Mouse (Mus musculus): ENCODE results near the gene Arsb. TPM values are rescaled to one million over a fixed set of nuclear protein-coding genes. Genes with fewer than 3 reads are reported as not detected.

The Arsb gene
- polyA plus RNA-seq, 1 experiment from 2014 or later = 11.9 TPM

- no peak overlapping the region for H3K4me2 ChIP-seq
- peaks cover 28% of the 10 kb centered on the region for H3K4me1 ChIP-seq
- 65% methylated on average over 6 of the region's 6 CpGs for WGBS
- no peaks in the 10 kb centered on the region for H3K9me3 ChIP-seq
- no peak overlapping the region for H3K27ac ChIP-seq
- H3K27me3 ChIP-seq = no peaks in the 10 kb centered on the region
- H3K4me3 ChIP-seq = no peak overlapping the region
- no peak for ATAC-seq (ENCODE audit: insufficient number of reproducible peaks, insufficient read depth, low FRiP score, low TSS enrichment, low read depth)
- no peaks in the 10 kb centered on the region for H3K36me3 ChIP-seq
- no peak overlapping the region for H3K9ac ChIP-seq
Measured at GRCm38 (mm10) chr13:93936455-93936854, 165.0 kb downstream of the Arsb start.

- Histone ChIP-seq H3K9me3 (no peaks in the 10 kb centered on the region), H3K36me3 (no peaks in the 10 kb centered on the region), H3K4me3 (no peak overlapping the region), H3K27ac (no peak overlapping the region), H3K27me3 (no peaks in the 10 kb centered on the region), H3K4me1 (peaks cover 28% of the 10 kb centered on the region), H3K9ac (no peak overlapping the region), H3K4me2 (no peak overlapping the region)
- 38% methylated on average over 2 of the region's 2 CpGs for WGBS
- no peak for ATAC-seq (ENCODE audit: insufficient number of reproducible peaks, insufficient read depth, low FRiP score, low TSS enrichment, low read depth)
Measured at GRCm38 (mm10) chr13:93938118-93938517, 166.7 kb downstream of the Arsb start.

GRCm38 (mm10) chr13:93939363-93940127, 168.1 kb downstream of the Arsb start:
- Histone ChIP-seq H3K27ac (peak overlapping the region; percentile 41; the same call in 1 of the 2 replicates), H3K27me3 (no peaks in the 10 kb centered on the region), H3K4me1 (peaks cover 25% of the 10 kb centered on the region), H3K9ac (no peak overlapping the region), H3K4me2 (no peak overlapping the region), H3K36me3 (no peaks in the 10 kb centered on the region), H3K4me3 (no peak overlapping the region), H3K9me3 (no peaks in the 10 kb centered on the region)
- WGBS = 55% methylated on average over 6 of the region's 6 CpGs
- no peak for ATAC-seq (ENCODE audit: insufficient number of reproducible peaks, insufficient read depth, low FRiP score, low TSS enrichment, low read depth)

GRCm38 (mm10) chr13:93940742-93941531, 169.5 kb downstream of the Arsb start:
- Histone ChIP-seq H3K4me1 (peaks cover 22% of the 10 kb centered on the region), H3K4me2 (no peak overlapping the region), H3K27me3 (no peaks in the 10 kb centered on the region), H3K27ac (no peak overlapping the region; the same call in 1 of the 2 replicates), H3K9ac (no peak overlapping the region), H3K9me3 (no peaks in the 10 kb centered on the region), H3K4me3 (no peak overlapping the region), H3K36me3 (no peaks in the 10 kb centered on the region)
- WGBS = 76% methylated on average over 7 of the region's 7 CpGs
- ATAC-seq (ENCODE audit: insufficient number of reproducible peaks, insufficient read depth, low FRiP score, low TSS enrichment, low read depth) = no peak

GRCm38 (mm10) chr13:93950996-93951395, 179.6 kb downstream of the Arsb start:
- no peak for ATAC-seq (ENCODE audit: insufficient number of reproducible peaks, insufficient read depth, low FRiP score, low TSS enrichment, low read depth)
- Histone ChIP-seq H3K9ac (no peak overlapping the region), H3K27ac (no peak overlapping the region), H3K4me3 (no peak overlapping the region), H3K36me3 (no peaks in the 10 kb centered on the region), H3K9me3 (no peaks in the 10 kb centered on the region), H3K27me3 (no peaks in the 10 kb centered on the region), H3K4me1 (peaks cover 7% of the 10 kb centered on the region; the same call in 1 of the 2 replicates), H3K4me2 (no peak overlapping the region)
- 39% methylated on average over 9 of the region's 9 CpGs for WGBS

- WGBS = 58% methylated on average over 6 of the region's 6 CpGs
- Histone ChIP-seq H3K36me3 (no peaks in the 10 kb centered on the region), H3K4me1 (peaks cover 3% of the 10 kb centered on the region; the same call in 1 of the 2 replicates), H3K9me3 (no peaks in the 10 kb centered on the region), H3K4me3 (no peak overlapping the region), H3K27me3 (no peaks in the 10 kb centered on the region), H3K27ac (no peak overlapping the region), H3K4me2 (no peak overlapping the region), H3K9ac (no peak overlapping the region)
- no peak for ATAC-seq (ENCODE audit: insufficient number of reproducible peaks, insufficient read depth, low FRiP score, low TSS enrichment, low read depth)
Measured at GRCm38 (mm10) chr13:93951555-93951954, 180.1 kb downstream of the Arsb start.

GRCm38 (mm10) chr13:93952466-93952865, 181.0 kb downstream of the Arsb start:
- no peak overlapping the region for H3K9ac ChIP-seq
- no peaks in the 10 kb centered on the region for H3K9me3 ChIP-seq
- no peaks in the 10 kb centered on the region for H3K27me3 ChIP-seq
- 93% methylated on average over 4 of the region's 4 CpGs for WGBS
- ATAC-seq (ENCODE audit: insufficient number of reproducible peaks, insufficient read depth, low FRiP score, low TSS enrichment, low read depth) = no peak
- H3K27ac ChIP-seq = no peak overlapping the region
- H3K4me3 ChIP-seq = no peak overlapping the region
- no peaks in the 10 kb centered on the region for H3K36me3 ChIP-seq
- H3K4me2 ChIP-seq = no peak overlapping the region
- H3K4me1 ChIP-seq = peaks cover 3% of the 10 kb centered on the region; the same call in 1 of the 2 replicates

- Histone ChIP-seq H3K27me3 (no peaks in the 10 kb centered on the region), H3K36me3 (no peaks in the 10 kb centered on the region), H3K9me3 (no peaks in the 10 kb centered on the region), H3K9ac (no peak overlapping the region), H3K4me2 (no peak overlapping the region), H3K4me1 (no peaks in the 10 kb centered on the region; the same call in 1 of the 2 replicates), H3K4me3 (no peak overlapping the region), H3K27ac (peak overlapping the region; percentile 2; the same call in 1 of the 2 replicates)
- WGBS = 57% methylated on average over 8 of the region's 8 CpGs
- no peak for ATAC-seq (ENCODE audit: insufficient number of reproducible peaks, insufficient read depth, low FRiP score, low TSS enrichment, low read depth)
Measured at GRCm38 (mm10) chr13:93957907-93958306, 186.5 kb downstream of the Arsb start.

GRCm38 (mm10) chr13:93966271-93966670, 194.8 kb downstream of the Arsb start:
- H3K9ac ChIP-seq = no peak overlapping the region
- H3K4me2 ChIP-seq = no peak overlapping the region
- no peak overlapping the region for H3K4me3 ChIP-seq
- H3K9me3 ChIP-seq = no peaks in the 10 kb centered on the region
- no peaks in the 10 kb centered on the region for H3K27me3 ChIP-seq
- H3K4me1 ChIP-seq = peaks cover 22% of the 10 kb centered on the region
- H3K36me3 ChIP-seq = no peaks in the 10 kb centered on the region
- no peak for ATAC-seq (ENCODE audit: insufficient number of reproducible peaks, insufficient read depth, low FRiP score, low TSS enrichment, low read depth)
- H3K27ac ChIP-seq = no peak overlapping the region

GRCm38 (mm10) chr13:93967138-93967537, 195.7 kb downstream of the Arsb start:
- Histone ChIP-seq H3K4me2 (no peak overlapping the region), H3K36me3 (no peaks in the 10 kb centered on the region), H3K27me3 (no peaks in the 10 kb centered on the region), H3K9me3 (no peaks in the 10 kb centered on the region), H3K27ac (peak overlapping the region; percentile 49; the same call in 1 of the 2 replicates), H3K4me1 (peaks cover 22% of the 10 kb centered on the region), H3K9ac (no peak overlapping the region), H3K4me3 (no peak overlapping the region)
- ATAC-seq (ENCODE audit: insufficient number of reproducible peaks, insufficient read depth, low FRiP score, low TSS enrichment, low read depth) = no peak
- WGBS = 56% methylated on average over 9 of the region's 9 CpGs

GRCm38 (mm10) chr13:93970115-93970514, 198.7 kb downstream of the Arsb start:
- Histone ChIP-seq H3K4me3 (no peak overlapping the region), H3K27me3 (no peaks in the 10 kb centered on the region), H3K9ac (no peak overlapping the region), H3K4me2 (no peak overlapping the region), H3K36me3 (no peaks in the 10 kb centered on the region), H3K9me3 (no peaks in the 10 kb centered on the region), H3K27ac (no peak overlapping the region), H3K4me1 (peaks cover 22% of the 10 kb centered on the region)
- ATAC-seq (ENCODE audit: insufficient number of reproducible peaks, insufficient read depth, low FRiP score, low TSS enrichment, low read depth) = no peak
- 75% methylated on average over 5 of the region's 5 CpGs for WGBS

- Histone ChIP-seq H3K9me3 (no peaks in the 10 kb centered on the region), H3K9ac (no peak overlapping the region), H3K4me2 (no peak overlapping the region), H3K4me3 (no peak overlapping the region), H3K27ac (no peak overlapping the region), H3K36me3 (no peaks in the 10 kb centered on the region), H3K27me3 (no peaks in the 10 kb centered on the region), H3K4me1 (peaks cover 3% of the 10 kb centered on the region)
- WGBS = 88% methylated on average over 3 of the region's 3 CpGs
- ATAC-seq (ENCODE audit: insufficient number of reproducible peaks, insufficient read depth, low FRiP score, low TSS enrichment, low read depth) = no peak
Measured at GRCm38 (mm10) chr13:93972423-93972822, 201.0 kb downstream of the Arsb start.
